Mouse (Mus musculus) embryonic facial prominence, embryonic 11.5 days (tissue): Measurements from ENCODE around the gene Baiap2l1. TPM values are rescaled to one million over a fixed set of nuclear protein-coding genes. Genes with fewer than 3 reads are reported as not detected.

Experiments
- ATAC-seq: fragments of 200-750 bp; cut with Nextera tagmentation; replicated peaks from 2 replicates; pipeline ENCODE4 v1.8.0; 2017; ENCODE audit warnings: low read depth; ENCODE audit not compliant: insufficient number of reproducible peaks, low FRiP score, low TSS enrichment
- DNase-seq: peaks from one replicate; pipeline ENCODE4 v3.0.0-alpha.2; 2015; ENCODE audit warnings: low spot score
- H3K27ac ChIP-seq: fragments of 300-500 bp; sonication (generic); replicated peaks from 2 replicates; pipeline ENCODE4 v1.5.1; 2014; ENCODE audit warnings: mild to moderate bottlenecking, low read depth, low read length, control low read depth
- H3K27me3 ChIP-seq: fragments of 300-500 bp; sonication (generic); 2 replicates; pipeline ENCODE4 v1.6.1; 2014; ENCODE audit warnings: mild to moderate bottlenecking, low read length, moderate library complexity, mixed read lengths; ENCODE audit not compliant: control insufficient read depth, insufficient read depth
- H3K36me3 ChIP-seq: fragments of 300-500 bp; sonication (generic); replicated peaks from 2 replicates; pipeline ENCODE4 v1.6.1; 2014; ENCODE audit warnings: low read depth, mild to moderate bottlenecking, low read length, moderate library complexity, mixed read lengths; ENCODE audit not compliant: control insufficient read depth, insufficient read depth
- H3K4me1 ChIP-seq: fragments of 300-500 bp; sonication (generic); 2 replicates; pipeline ENCODE4 v1.6.1; 2014; ENCODE audit warnings: low read length, mixed read lengths; ENCODE audit not compliant: control insufficient read depth, insufficient read depth
- H3K4me2 ChIP-seq: fragments of 300-500 bp; sonication (generic); 2 replicates; pipeline ENCODE4 v1.6.1; 2014; ENCODE audit warnings: low read depth, mild to moderate bottlenecking, control low read depth, low read length, moderate library complexity
- H3K4me3 ChIP-seq: fragments of 300-500 bp; sonication (generic); 2 replicates; pipeline ENCODE4 v1.5.1; 2014; ENCODE audit warnings: low read depth, low read length, control low read depth
- H3K9ac ChIP-seq: fragments of 300-500 bp; sonication (generic); replicated peaks from 2 replicates; pipeline ENCODE4 v1.6.1; 2014; ENCODE audit warnings: mild to moderate bottlenecking, control low read depth, low read length
- H3K9me3 ChIP-seq: fragments of 300-500 bp; sonication (generic); replicated peaks from 2 replicates; pipeline ENCODE4 v1.6.1; 2016; ENCODE audit warnings: mild to moderate bottlenecking, low read length, inconsistent platforms, mixed read lengths; ENCODE audit not compliant: control insufficient read depth
- WGBS: fragments of 180-500 bp; shearing (Covaris S2); extraction: QIAGEN DNeasy Blood & Tissue Kit; methylation state at CpG from one replicate; pipeline ENCODE4 v1.1.7; 2014; 5-methylcytosine and 5-hydroxymethylcytosine counted together
- polyA plus RNA-seq: library from polyadenylated mRNA; unstranded; fragments of >200 nt; fragmentation: Nextera tagmentation; extraction: Ambion mirVana; gene quantifications from 2 replicates; pipeline ENCODE4 v1.2.1, GENCODE M21; 2014

The Baiap2l1 gene
- polyA plus RNA-seq, 1 experiment from 2014 or later = 3.8 TPM

DNA sequence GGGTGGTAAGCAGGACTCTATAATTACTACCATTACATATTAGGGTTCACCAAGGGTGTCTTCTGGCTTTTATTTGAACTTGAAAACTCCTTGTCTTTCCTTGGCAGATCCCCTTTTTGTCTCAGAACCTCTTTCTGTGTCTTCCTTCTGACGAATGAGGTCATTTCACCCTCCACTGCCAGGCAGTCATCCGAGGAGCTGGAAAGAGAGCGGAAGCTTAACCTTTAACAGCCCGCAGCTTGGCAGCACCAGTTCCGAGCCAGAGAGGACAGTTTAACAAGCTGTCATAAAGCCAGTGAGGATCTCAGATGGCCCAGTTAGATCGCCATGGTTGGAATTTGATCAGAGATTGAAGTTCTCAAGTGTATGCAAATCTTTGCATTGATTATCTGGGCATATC, 2.4 kb upstream of the Baiap2l1 start:
- ATAC-seq = no peak
- H3K4me1 ChIP-seq = no peaks in the 10 kb centered on the region
- H3K4me2 ChIP-seq = no peak overlapping the region
- 65% methylated on average over 6 of the region's 6 CpGs for WGBS
- H3K27ac ChIP-seq = no peak overlapping the region
- H3K9ac ChIP-seq = no peak overlapping the region
- H3K9me3 ChIP-seq = no peaks in the 10 kb centered on the region
- H3K36me3 ChIP-seq = no peaks in the 10 kb centered on the region
- H3K4me3 ChIP-seq = no peak overlapping the region
- no peak for DNase-seq
- no peaks in the 10 kb centered on the region for H3K27me3 ChIP-seq

DNA sequence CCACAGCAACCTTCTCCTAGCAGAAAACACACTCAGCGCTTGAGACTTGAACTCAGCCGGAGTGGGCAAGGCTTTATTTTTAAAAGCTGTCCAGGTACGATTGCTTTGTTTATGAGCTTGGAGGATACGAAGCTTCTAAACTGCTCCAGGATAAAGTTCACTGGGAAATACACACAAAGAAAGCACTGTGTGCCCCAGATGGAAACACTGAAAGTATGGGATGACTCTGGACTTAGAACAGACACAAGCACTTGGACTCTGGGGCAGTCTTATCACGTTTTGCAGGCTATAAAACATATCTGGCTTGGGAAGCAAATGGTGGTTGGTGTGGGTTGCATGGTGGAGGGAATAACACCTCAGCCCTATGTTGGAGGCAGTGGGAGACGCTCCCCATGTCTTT, 2.0 kb upstream of the Baiap2l1 start:
- ATAC-seq = no peak

GRCm38 (mm10) chr5:144358592-144358917, 643 bp upstream of the Baiap2l1 start:
- Histone ChIP-seq H3K4me1 (no peaks in the 10 kb centered on the region), H3K9me3 (no peaks in the 10 kb centered on the region), H3K27ac (no peak overlapping the region), H3K9ac (no peak overlapping the region), H3K27me3 (no peaks in the 10 kb centered on the region), H3K4me2 (peak overlapping the region; percentile 94), H3K4me3 (peak overlapping the region; percentile 47), H3K36me3 (no peaks in the 10 kb centered on the region)
- ATAC-seq (no peak; the same call in 1 of the 2 replicates), DNase-seq (no peak)
- WGBS = 4% methylated on average over 10 of the region's 10 CpGs

More for the DNA sequence above, 2.0 kb upstream of the Baiap2l1 start:
- Histone ChIP-seq H3K27ac (no peak overlapping the region), H3K9me3 (no peaks in the 10 kb centered on the region), H3K27me3 (no peaks in the 10 kb centered on the region), H3K4me1 (no peaks in the 10 kb centered on the region), H3K36me3 (no peaks in the 10 kb centered on the region), H3K4me2 (no peak overlapping the region), H3K9ac (no peak overlapping the region), H3K4me3 (no peak overlapping the region)
- no peak for DNase-seq
- WGBS = 80% methylated on average over 6 of the region's 6 CpGs

DNA sequence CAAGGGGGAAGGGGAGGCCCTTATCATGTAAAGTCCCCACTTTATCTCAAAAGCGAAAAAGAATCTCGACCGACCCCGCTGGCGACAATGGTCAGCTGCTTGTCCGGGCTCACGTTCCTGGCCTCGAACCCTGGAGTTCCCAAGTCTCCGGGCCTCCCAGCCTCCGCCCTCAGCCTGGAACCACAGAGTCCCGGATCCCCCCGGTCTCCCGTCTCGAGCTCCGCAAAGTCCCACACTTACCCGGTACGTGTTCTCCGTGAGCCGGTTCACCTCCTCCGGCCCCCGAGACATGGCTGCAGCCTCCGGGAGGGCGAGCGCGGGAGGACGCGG, 396 bp downstream of the Baiap2l1 start:
- Histone ChIP-seq H3K4me3 (peak overlapping the region; percentile 47), H3K36me3 (no peaks in the 10 kb centered on the region), H3K9me3 (no peaks in the 10 kb centered on the region), H3K4me2 (peak overlapping the region; percentile 94), H3K4me1 (no peaks in the 10 kb centered on the region), H3K27me3 (no peaks in the 10 kb centered on the region), H3K9ac (peak overlapping the region; percentile 57), H3K27ac (no peak overlapping the region)
- ATAC-seq (no peak; the same call in 1 of the 2 replicates), DNase-seq (no peak)
- under 1% methylated on average over 27 of the region's 27 CpGs for WGBS

- 7% methylated on average over 17 of the region's 17 CpGs for WGBS
- no peak overlapping the region for H3K27ac ChIP-seq
- no peaks in the 10 kb centered on the region for H3K27me3 ChIP-seq
- no peaks in the 10 kb centered on the region for H3K36me3 ChIP-seq
- DNase-seq = peak; percentile 32
- H3K4me3 ChIP-seq = peak overlapping the region; percentile 47
- H3K4me2 ChIP-seq = peak overlapping the region; percentile 94
- ATAC-seq = no peak
- H3K9ac ChIP-seq = peak overlapping the region; percentile 57; the same call in 1 of the 2 replicates
- no peaks in the 10 kb centered on the region for H3K9me3 ChIP-seq
- no peaks in the 10 kb centered on the region for H3K4me1 ChIP-seq
Observed at GRCm38 (mm10) chr5:144356776-144357455, 996 bp downstream of the Baiap2l1 start.

DNA sequence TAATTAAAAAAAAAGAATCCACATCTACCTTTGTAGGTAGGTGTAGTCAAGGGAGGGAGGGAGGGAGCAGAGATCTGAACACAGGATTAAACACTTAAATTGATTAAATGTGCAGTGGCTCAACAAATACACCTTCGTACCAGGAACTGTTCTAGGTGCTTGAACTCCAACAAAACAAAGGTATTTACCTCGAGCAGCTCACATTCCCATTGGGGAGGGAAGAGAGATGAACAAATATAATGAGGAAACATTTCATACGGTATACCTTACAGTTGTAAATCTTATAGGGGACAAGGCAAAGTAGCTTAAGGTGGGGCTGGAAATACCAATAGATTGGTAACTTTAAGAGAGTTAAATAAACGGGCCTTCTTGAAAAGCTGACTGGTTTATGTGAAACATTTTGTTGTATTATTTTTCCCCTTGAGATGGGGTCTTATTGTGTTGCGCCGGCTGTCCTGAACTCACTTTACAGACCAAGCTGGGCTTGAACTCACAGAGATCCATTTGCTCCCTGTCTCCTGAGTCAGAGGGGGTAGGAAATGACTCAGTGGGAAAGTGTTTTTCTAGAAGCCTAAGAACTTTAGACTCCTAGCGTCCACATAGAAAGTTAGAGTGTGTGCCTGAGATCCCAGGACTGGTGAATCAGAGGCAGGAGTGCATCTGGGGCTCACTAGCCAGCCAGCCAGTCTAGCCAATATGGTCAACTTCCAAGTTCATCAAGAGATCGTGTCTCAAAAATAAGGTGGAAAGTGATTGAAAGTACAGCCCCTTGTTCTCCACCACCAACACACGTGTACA, 5.5 kb downstream of the Baiap2l1 start:
- Histone ChIP-seq H3K9me3 (no peaks in the 10 kb centered on the region), H3K27ac (no peak overlapping the region), H3K4me3 (no peak overlapping the region), H3K9ac (no peak overlapping the region), H3K36me3 (no peaks in the 10 kb centered on the region), H3K27me3 (no peaks in the 10 kb centered on the region), H3K4me2 (no peak overlapping the region), H3K4me1 (no peaks in the 10 kb centered on the region)
- DNase-seq (no peak), ATAC-seq (no peak)
- WGBS = 85% methylated on average over 9 of the region's 9 CpGs

DNA sequence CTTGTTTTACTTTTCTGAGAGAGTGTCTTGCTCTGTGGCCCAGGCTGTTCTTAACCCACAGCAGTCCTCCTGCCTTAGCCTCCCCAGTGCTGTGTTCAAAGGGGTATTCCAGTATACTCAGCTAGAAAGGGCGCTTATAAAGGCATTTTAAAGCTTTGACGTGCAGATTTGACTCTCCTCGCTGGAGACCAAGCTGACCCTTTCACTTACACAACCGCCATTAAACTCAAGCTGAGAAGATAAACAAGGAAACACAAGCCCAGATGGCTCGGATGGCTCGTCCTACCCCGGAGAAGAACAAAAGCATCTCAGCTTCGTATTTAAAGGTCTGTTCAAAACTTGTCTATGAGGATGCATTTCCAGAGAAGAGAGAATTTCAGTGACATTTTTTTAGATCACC, 6.7 kb downstream of the Baiap2l1 start:
- Histone ChIP-seq H3K4me1 (no peaks in the 10 kb centered on the region), H3K9me3 (no peaks in the 10 kb centered on the region), H3K36me3 (no peaks in the 10 kb centered on the region), H3K9ac (no peak overlapping the region), H3K27ac (no peak overlapping the region), H3K4me3 (no peak overlapping the region), H3K27me3 (no peaks in the 10 kb centered on the region), H3K4me2 (no peak overlapping the region)
- 19% methylated on average over 8 of the region's 8 CpGs for WGBS
- DNase-seq = no peak
- ATAC-seq = no peak

GRCm38 (mm10) chr5:144344592-144344991, 13.3 kb downstream of the Baiap2l1 start:
- DNase-seq (no peak), ATAC-seq (no peak)
- no peaks in the 10 kb centered on the region for H3K9me3 ChIP-seq
- H3K27me3 ChIP-seq = no peaks in the 10 kb centered on the region
- no peak overlapping the region for H3K4me3 ChIP-seq
- H3K4me1 ChIP-seq = no peaks in the 10 kb centered on the region
- H3K4me2 ChIP-seq = no peak overlapping the region
- H3K27ac ChIP-seq = no peak overlapping the region
- no peaks in the 10 kb centered on the region for H3K36me3 ChIP-seq
- WGBS = 83% methylated on average over 6 of the region's 6 CpGs
- H3K9ac ChIP-seq = no peak overlapping the region
